8 mouse cellular contexts compared by ENCODE assay signal in the genomic region with DNA sequence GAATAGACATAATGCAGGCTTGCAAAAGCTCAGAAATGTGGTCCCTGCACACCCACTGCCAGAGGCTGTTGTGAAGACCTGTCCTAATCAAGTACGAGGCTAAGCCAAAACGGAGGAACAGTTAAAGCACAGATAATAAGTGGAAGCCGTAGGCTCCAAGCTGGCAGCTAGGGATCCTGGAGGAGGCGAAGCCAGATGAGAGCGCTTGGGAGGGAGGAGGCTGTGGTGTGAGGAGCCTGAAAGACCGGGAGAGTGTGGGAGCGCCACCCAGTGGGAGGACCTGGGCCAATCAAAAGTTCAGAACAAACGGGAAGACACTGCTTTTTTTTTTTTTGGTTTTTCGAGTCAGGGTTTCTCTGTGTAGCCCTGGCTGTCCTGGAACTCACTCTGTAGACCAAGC. TPM values are rescaled to one million over a fixed set of nuclear protein-coding genes. Genes with fewer than 3 reads are reported as not detected.
DNase-seq lines count a peak whose midpoint lies in the region; ATAC-seq and TF ChIP-seq lines count a peak whose summit lies in the region.

No protein-coding gene starts in this region.

- H3K27ac ChIP-seq in hindbrain, embryonic 11.5 days (ENCODE audit: low read depth, low read length): no peak overlapping the region
- H3K27ac ChIP-seq in hindbrain, embryonic 13.5 days: no peak overlapping the region
- H3K27ac ChIP-seq in intestine, postnatal 0 days (ENCODE audit: low read depth, low read length): 0 out of 2 replicates have a peak overlapping the region, but pooled peaks have one; percentile 24

- DNase-seq in hindbrain, embryonic 11.5 days (ENCODE audit: low spot score): peak; percentile 85
- peak; percentile 59 to 69 for DNase-seq in cerebellum, postnatal 36 days
- DNase-seq in gastrocnemius, postnatal 14 days: peak; percentile 85
- DNase-seq in left cerebral cortex, postnatal 25 days (ENCODE audit: low spot score in 2 of 2): peak; percentile 77 to 87
- DNase-seq in spleen, postnatal 36 days (ENCODE audit: low spot score in 2 of 2): peak; percentile 15 to 34

- TF ChIP-seq CTCF in intestine, postnatal 0 days (IDR thresholded peaks at IDR 0.05; ENCODE audit: low read depth): peak; percentile 81

- H3K4me2 ChIP-seq in hindbrain, embryonic 11.5 days (replicated peaks; ENCODE audit: low read depth, low read length): no peak overlapping the region
- H3K4me2 ChIP-seq in hindbrain, embryonic 13.5 days: no peak overlapping the region
- H3K4me2 ChIP-seq in intestine, postnatal 0 days (replicated peaks; ENCODE audit: low read depth): peak overlapping the region; percentile 44; the same call in 1 of the 2 replicates

- no peaks in the 10 kb centered on the region for H3K4me1 ChIP-seq in hindbrain, embryonic 11.5 days (replicated peaks; ENCODE audit: control insufficient read depth, insufficient read depth, low read length)
- H3K4me1 ChIP-seq in hindbrain, embryonic 13.5 days (replicated peaks): no peaks in the 10 kb centered on the region; the same call in 1 of the 2 replicates
- H3K4me1 ChIP-seq in intestine, postnatal 0 days (replicated peaks; ENCODE audit: control insufficient read depth, insufficient read depth, low read length): no peaks in the 10 kb centered on the region; the same call in 1 of the 2 replicates

- WGBS in hindbrain, embryonic 11.5 days: 3% methylated on average over 9 of the region's 9 CpGs
- WGBS in hindbrain, embryonic 13.5 days: 2% methylated on average over 9 of the region's 9 CpGs
- WGBS in intestine, postnatal 0 days: 3% methylated on average over 9 of the region's 9 CpGs

- no peak overlapping the region for H3K4me3 ChIP-seq in hindbrain, embryonic 11.5 days (ENCODE audit: low read depth, low read length)
- no peak overlapping the region for H3K4me3 ChIP-seq in hindbrain, embryonic 13.5 days
- H3K4me3 ChIP-seq in intestine, postnatal 0 days (ENCODE audit: low read depth, low read length): no peak overlapping the region

- H3K36me3 ChIP-seq in hindbrain, embryonic 11.5 days (ENCODE audit: control insufficient read depth, insufficient read depth, low read length): no peaks in the 10 kb centered on the region
- no peaks in the 10 kb centered on the region for H3K36me3 ChIP-seq in hindbrain, embryonic 13.5 days
- H3K36me3 ChIP-seq in intestine, postnatal 0 days (ENCODE audit: control insufficient read depth, insufficient read depth): no peaks in the 10 kb centered on the region

- no peak for ATAC-seq in hindbrain, embryonic 11.5 days (ENCODE audit: low FRiP score)
- ATAC-seq in hindbrain, embryonic 13.5 days (ENCODE audit: low FRiP score): no peak
- peak; percentile 39 for ATAC-seq in intestine, postnatal 0 days
- ATAC-seq in megakaryocyte-erythroid progenitor cell, adult 5-6 weeks (replicated peaks; ENCODE audit: low FRiP score, low TSS enrichment, poor library complexity, severe bottlenecking): peak; percentile 68; the same call in 1 of the 2 replicates

- no peaks in the 10 kb centered on the region for H3K27me3 ChIP-seq in hindbrain, embryonic 11.5 days (ENCODE audit: control insufficient read depth, insufficient read depth, low read length)
- no peaks in the 10 kb centered on the region for H3K27me3 ChIP-seq in hindbrain, embryonic 13.5 days
- H3K27me3 ChIP-seq in intestine, postnatal 0 days (replicated peaks; ENCODE audit: control insufficient read depth, insufficient read depth, low read length): no peaks in the 10 kb centered on the region

- H3K9ac ChIP-seq in hindbrain, embryonic 11.5 days (ENCODE audit: low read depth, low read length): no peak overlapping the region
- no peak overlapping the region for H3K9ac ChIP-seq in hindbrain, embryonic 13.5 days
- no peak overlapping the region for H3K9ac ChIP-seq in intestine, postnatal 0 days (ENCODE audit: low read depth, low read length)

- intact Hi-C loops in gastrocnemius, postnatal 14 days (cut with DNase I; ENCODE audit: low total_unique reads): no loop called here
- intact Hi-C loops in left cerebral cortex, postnatal 25 days (cut with DNase I): loop anchor here (5.0 to 10.0 kb wide), 2 partner anchors 306 to 358 kb away; no protein-coding TSS in a partner anchor

- H3K9me3 ChIP-seq in hindbrain, embryonic 11.5 days (ENCODE audit: control insufficient read depth, low read length): no peaks in the 10 kb centered on the region
- H3K9me3 ChIP-seq in hindbrain, embryonic 13.5 days: no peaks in the 10 kb centered on the region
- no peaks in the 10 kb centered on the region for H3K9me3 ChIP-seq in intestine, postnatal 0 days (ENCODE audit: control insufficient read depth)

RNA-seq across cellular contexts. Expression of a gene that starts 4.6 kb away (rescaled TPM):
- 0.43 and 0.85 TPM in 2 replicates for polyA plus RNA-seq in hindbrain, embryonic 11.5 days (2014; fragmentation: Nextera tagmentation; extraction: Ambion mirVana)
- 0.35 TPM in 1 of 2 replicates, not detected in the other for polyA plus RNA-seq in hindbrain, embryonic 13.5 days (2015; fragmentation: Nextera tagmentation; extraction: Ambion mirVana)
- total RNA-seq in gastrocnemius, postnatal 14 days (2021): 10 to 100 TPM; 11.8 to 20.9 TPM
- 30.8 and 32.7 TPM in 2 replicates for polyA plus RNA-seq in intestine, postnatal 0 days (2015; fragmentation: Nextera tagmentation; extraction: Ambion mirVana)
- total RNA-seq in left cerebral cortex, postnatal 25 days (2021): not detected
- not detected in 2 replicates for total RNA-seq in megakaryocyte-erythroid progenitor cell, adult 5-6 weeks (2014; fragmentation: Nextera tagmentation)
- total RNA-seq in megakaryocyte-erythroid progenitor cell, adult 5-6 weeks (2017): not detected in 2 replicates

RNA-seq across cellular contexts. Expression of a gene that starts 21.9 kb away (rescaled TPM):
- polyA plus RNA-seq in hindbrain, embryonic 11.5 days (2014; fragmentation: Nextera tagmentation; extraction: Ambion mirVana): 87.7 and 94.3 TPM in 2 replicates
- polyA plus RNA-seq in hindbrain, embryonic 13.5 days (2015; fragmentation: Nextera tagmentation; extraction: Ambion mirVana): 202 and 209 TPM in 2 replicates
- 10 to 100 TPM; 41.6 to 53.3 TPM for total RNA-seq in gastrocnemius, postnatal 14 days (2021)
- polyA plus RNA-seq in intestine, postnatal 0 days (2015; fragmentation: Nextera tagmentation; extraction: Ambion mirVana): 203 TPM in 2 replicates
- 10 to 100 TPM; 89.9 to 92.8 TPM for total RNA-seq in left cerebral cortex, postnatal 25 days (2021)
- total RNA-seq in megakaryocyte-erythroid progenitor cell, adult 5-6 weeks (2014; fragmentation: Nextera tagmentation): 44.4 and 57.1 TPM in 2 replicates
- total RNA-seq in megakaryocyte-erythroid progenitor cell, adult 5-6 weeks (2017): 25.8 and 34.0 TPM in 2 replicates

RNA-seq across cellular contexts. Expression of a gene that starts 22.0 kb away (rescaled TPM):
- polyA plus RNA-seq in hindbrain, embryonic 11.5 days (2014; fragmentation: Nextera tagmentation; extraction: Ambion mirVana): 5.5 and 6.1 TPM in 2 replicates
- polyA plus RNA-seq in hindbrain, embryonic 13.5 days (2015; fragmentation: Nextera tagmentation; extraction: Ambion mirVana): 7.8 and 8.4 TPM in 2 replicates
- 1 to 10 TPM; 1.6 to 1.8 TPM for total RNA-seq in gastrocnemius, postnatal 14 days (2021)
- 0.55 and 1.2 TPM in 2 replicates for polyA plus RNA-seq in intestine, postnatal 0 days (2015; fragmentation: Nextera tagmentation; extraction: Ambion mirVana)
- 1 to 10 TPM; 7.3 to 8.5 TPM for total RNA-seq in left cerebral cortex, postnatal 25 days (2021)
- 0.59 and 1.8 TPM in 2 replicates for total RNA-seq in megakaryocyte-erythroid progenitor cell, adult 5-6 weeks (2014; fragmentation: Nextera tagmentation)
- 0.66 and 1.1 TPM in 2 replicates for total RNA-seq in megakaryocyte-erythroid progenitor cell, adult 5-6 weeks (2017)

RNA-seq across cellular contexts. Expression of a gene that starts 32.6 kb away (rescaled TPM):
- polyA plus RNA-seq in hindbrain, embryonic 11.5 days (2014; fragmentation: Nextera tagmentation; extraction: Ambion mirVana): 4.8 and 5.5 TPM in 2 replicates
- polyA plus RNA-seq in hindbrain, embryonic 13.5 days (2015; fragmentation: Nextera tagmentation; extraction: Ambion mirVana): 1.5 and 2.2 TPM in 2 replicates
- total RNA-seq in gastrocnemius, postnatal 14 days (2021): 1 to 10 TPM; 5.7 to 6.9 TPM
- 3.4 and 3.5 TPM in 2 replicates for polyA plus RNA-seq in intestine, postnatal 0 days (2015; fragmentation: Nextera tagmentation; extraction: Ambion mirVana)
- not detected for total RNA-seq in left cerebral cortex, postnatal 25 days (2021)
- total RNA-seq in megakaryocyte-erythroid progenitor cell, adult 5-6 weeks (2014; fragmentation: Nextera tagmentation): not detected in 2 replicates
- not detected in 2 replicates for total RNA-seq in megakaryocyte-erythroid progenitor cell, adult 5-6 weeks (2017)

RNA-seq across cellular contexts. Expression of a gene that starts 34.0 kb away (rescaled TPM):
- 32.3 and 34.5 TPM in 2 replicates for polyA plus RNA-seq in hindbrain, embryonic 11.5 days (2014; fragmentation: Nextera tagmentation; extraction: Ambion mirVana)
- polyA plus RNA-seq in hindbrain, embryonic 13.5 days (2015; fragmentation: Nextera tagmentation; extraction: Ambion mirVana): 44.0 and 46.9 TPM in 2 replicates
- total RNA-seq in gastrocnemius, postnatal 14 days (2021): 10 to 100 TPM; 11.5 to 12.0 TPM
- 11.8 and 14.0 TPM in 2 replicates for polyA plus RNA-seq in intestine, postnatal 0 days (2015; fragmentation: Nextera tagmentation; extraction: Ambion mirVana)
- total RNA-seq in left cerebral cortex, postnatal 25 days (2021): 10 to 100 TPM; 83.4 to 88.0 TPM
- total RNA-seq in megakaryocyte-erythroid progenitor cell, adult 5-6 weeks (2014; fragmentation: Nextera tagmentation): 45.0 and 57.8 TPM in 2 replicates
- 33.7 and 35.4 TPM in 2 replicates for total RNA-seq in megakaryocyte-erythroid progenitor cell, adult 5-6 weeks (2017)

Comparison
In these comparisons a context has a peak if more than half of its experiments do, and no peak if none do; other contexts are left out.
1. ATAC-seq: peak in intestine, postnatal 0 days (single experiment) and megakaryocyte-erythroid progenitor cell, adult 5-6 weeks (single experiment); none in hindbrain, embryonic 11.5 days (single experiment) and hindbrain, embryonic 13.5 days (single experiment).
2. DNase-seq: peak in every context shown above with its lines; median percentile 85 in hindbrain, embryonic 11.5 days; 85 in gastrocnemius, postnatal 14 days; 82 in left cerebral cortex, postnatal 25 days; 64 in cerebellum, postnatal 36 days; 24 in spleen, postnatal 36 days.
3. RNA of a gene that starts 4.6 kb away (total RNA-seq): 11.8 to 20.9 TPM in gastrocnemius, postnatal 14 days; not detected in left cerebral cortex, postnatal 25 days and not detected in megakaryocyte-erythroid progenitor cell, adult 5-6 weeks; every median in the first group is over 10 times any median in the second.